Mouse (Mus musculus): Measurements from ENCODE around the gene Esyt1.
A peak's percentile ranks its signal among the peaks of the same experiment; 100 is the strongest.
"Not testable (repeated sequence)": the region's sequence is repeated elsewhere in the genome, so short reads cannot be mapped to it uniquely, and the experiment has no call there.

Esyt1 gene

GRCm38 (mm10) chr10:128538340-128538870 is 12.7 kb upstream of the Esyt1 start:
- no peak for DNase-seq (ENCODE audit: low spot score)

DNA sequence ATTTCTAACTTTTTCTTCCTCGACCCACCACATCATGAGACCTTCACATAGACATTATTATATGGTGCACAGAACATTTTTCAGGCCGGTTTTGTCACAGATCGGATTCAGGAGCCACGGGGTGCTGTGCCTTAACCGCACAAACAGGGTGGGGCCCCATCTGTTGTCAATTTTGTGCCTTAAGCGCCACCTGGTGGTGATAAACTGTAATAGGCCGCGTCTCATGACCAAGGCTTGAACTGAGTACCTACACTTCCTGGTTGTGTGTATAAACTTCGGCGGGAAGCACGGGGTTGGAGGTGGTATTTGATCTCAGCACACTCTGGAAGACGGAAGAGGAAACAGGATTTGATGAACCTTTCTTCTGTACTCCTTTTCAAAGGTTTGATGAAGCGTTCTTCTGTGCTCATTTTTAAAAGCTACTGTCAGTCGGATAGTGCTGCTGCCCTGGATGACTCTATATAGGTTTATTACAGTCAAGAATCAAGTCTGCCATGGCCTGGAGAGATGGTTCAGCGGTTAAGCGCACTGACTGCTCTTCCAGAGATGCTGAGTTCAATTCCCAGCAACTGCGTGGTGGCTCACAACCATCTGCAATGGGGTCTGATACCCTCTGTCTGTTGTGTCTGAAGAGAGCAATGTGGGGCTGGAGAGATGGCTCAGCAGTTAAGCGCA is 10.7 kb upstream of the Esyt1 start:
- peak; percentile 98 for DNase-seq (ENCODE audit: low spot score)

GRCm38 (mm10) chr10:128535624-128536265 is 10.1 kb upstream of the Esyt1 start:
- peak; percentile 52 for DNase-seq (ENCODE audit: low spot score)

GRCm38 (mm10) chr10:128535206-128535605 is 9.5 kb upstream of the Esyt1 start:
- peak; percentile 38 for DNase-seq (ENCODE audit: low spot score)

DNA sequence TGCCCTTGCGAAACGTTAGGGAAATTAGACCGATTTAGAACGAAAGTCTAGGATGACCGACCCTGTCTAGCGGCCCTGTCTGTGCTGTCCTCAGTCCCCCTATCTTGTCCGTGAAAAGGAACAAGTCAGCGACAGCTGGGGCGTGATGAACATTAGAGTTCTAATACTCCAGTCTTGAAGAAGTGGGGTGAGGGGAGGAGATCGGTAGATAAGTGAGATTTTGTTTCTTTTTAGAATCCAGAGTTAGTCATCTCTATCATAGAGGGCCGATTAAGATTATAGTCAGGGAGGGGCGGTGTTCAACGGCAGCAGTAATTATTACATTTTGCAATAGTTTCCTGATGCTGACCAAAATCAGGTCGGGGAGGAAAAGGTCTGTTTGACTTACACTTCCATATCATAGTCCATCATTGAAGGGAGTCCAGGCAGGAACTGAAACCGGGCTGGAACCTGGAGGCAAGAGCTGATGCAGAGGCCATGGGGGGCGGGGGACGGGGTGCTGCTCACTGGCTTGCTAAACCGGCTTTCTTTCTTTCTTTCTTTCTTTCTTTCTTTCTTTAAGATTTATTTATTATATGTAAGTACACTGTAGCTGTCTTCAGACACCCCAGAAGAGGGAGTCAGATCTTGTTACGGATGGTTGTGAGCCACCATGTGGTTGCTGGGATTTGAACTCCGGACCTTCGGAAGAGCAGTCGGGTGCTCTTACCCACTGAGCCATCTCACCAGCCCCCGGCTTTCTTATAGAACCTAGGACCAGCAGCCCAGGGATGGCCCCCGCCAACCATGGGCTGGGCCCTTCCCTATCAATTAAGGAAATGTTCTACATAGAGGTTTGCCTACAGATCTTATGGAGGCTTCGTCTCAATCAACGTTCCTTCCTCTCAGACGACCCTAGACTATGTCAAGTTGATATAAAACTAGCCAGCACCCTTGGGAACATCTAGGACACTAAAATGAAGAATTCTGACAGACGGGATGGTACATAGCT is 990 bp upstream of the Esyt1 start:
- peak; percentile 55 for DNase-seq (ENCODE audit: low spot score)

DNA sequence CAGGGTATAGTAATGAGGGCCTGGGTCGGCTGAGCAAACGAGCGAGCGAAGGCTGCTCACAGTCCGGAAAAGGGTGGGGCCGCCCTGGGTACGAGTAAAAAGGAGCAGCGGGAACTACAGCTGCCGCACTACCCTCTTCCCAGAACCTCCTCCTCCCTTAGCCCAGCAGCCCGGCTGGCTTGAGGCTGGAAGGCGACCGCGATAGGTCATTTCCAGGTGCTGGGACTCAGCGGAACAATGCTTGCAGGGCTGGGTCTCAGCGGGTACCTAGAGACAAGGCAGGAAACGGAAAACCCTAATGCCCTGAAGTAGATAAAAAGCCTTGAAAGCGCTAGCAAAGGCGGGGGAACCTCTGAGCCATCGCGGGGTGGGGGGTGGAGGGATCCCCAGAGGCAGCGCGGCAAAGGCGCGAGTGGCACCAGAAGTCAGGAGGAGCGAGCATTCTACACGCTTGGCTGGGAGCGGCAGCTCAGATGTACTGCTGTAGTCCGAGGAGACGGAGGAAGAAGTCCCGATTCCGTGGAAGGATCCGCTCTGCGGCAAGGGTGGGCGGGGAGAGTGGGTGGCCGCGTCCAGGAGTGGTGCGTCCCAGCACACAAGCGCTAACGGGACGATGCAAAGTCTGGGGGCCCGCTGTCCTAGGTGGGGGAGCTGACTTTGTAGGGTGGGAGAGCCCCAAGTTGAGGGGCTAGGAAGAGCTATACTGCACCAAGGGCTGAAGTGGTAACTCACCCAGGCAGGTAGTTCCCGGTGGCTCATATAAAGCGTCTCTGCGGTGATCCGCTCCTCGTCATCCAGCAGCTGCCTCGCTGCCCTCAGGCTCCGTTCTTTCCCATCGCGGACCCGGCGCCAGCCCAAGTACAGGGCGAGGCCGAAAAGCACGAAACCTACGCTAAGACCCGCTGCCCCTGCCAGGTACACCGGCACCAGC is 674 bp downstream of the Esyt1 start:
- peak; percentile 91 for DNase-seq (ENCODE audit: low spot score)

GRCm38 (mm10) chr10:128524111-128524731 is 1.4 kb downstream of the Esyt1 start:
- DNase-seq (ENCODE audit: low spot score), result peak; percentile 70

DNA sequence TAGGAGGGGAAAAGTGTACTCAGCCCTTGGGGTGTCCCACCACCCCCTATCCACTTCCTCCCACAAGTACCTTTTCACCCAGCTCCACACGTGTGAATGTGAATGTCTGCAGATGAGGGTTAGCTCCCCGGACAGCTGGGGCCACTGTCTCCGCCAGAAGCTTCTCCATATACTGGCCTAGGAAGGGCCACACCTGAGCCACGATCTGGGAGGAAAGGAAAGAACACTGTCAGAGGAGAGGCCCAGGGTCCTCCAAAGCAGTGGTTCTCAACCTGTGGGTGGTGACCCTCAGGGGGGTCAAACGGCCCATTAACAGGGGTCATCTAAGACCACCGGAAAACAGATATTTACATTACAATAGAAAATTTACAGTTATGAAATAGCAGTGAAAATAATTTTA is 3.3 kb downstream of the Esyt1 start:
- no peak for DNase-seq (ENCODE audit: low spot score)

DNA sequence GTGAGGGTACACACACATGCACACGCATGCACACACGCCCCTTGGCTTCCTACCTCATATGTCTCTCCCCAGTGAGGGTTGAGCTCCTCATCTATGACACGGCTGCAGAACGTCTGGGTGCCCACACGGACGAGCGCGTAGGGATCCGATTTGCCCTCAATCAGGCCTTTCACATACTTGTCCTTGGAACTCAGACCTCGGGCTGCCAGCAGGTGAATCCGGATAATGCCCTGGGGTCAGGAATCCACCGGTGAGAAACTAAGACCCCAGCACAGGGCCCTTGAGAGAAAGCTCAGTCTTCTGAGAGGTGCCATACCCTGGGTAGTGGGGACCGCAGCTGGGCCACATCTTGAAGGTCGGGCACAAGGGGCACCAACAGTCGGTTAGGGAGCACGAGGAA is 5.1 kb downstream of the Esyt1 start:
- DNase-seq (ENCODE audit: low spot score), result no peak

DNA sequence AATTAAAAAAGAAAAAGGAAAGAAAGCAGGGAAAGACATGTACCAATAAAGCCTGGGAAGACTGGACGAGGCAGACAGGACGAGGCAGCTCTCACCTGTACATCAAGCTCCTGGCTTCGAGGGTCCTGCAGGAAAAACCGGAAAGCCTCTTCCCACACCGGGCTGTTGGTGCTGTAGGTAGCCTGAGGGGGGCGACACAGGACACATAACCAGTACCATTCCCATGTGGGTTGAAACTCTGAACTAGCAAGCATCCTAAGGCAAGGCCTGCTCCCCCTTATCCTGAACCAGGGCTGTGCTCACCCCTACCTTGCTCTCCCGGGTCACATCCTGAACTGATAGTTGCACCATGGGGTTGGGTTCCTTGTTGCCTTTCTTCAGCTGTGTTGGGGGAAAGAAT is 6.8 kb downstream of the Esyt1 start:
- DNase-seq (ENCODE audit: low spot score), result peak; percentile 60

- no peak for DNase-seq (ENCODE audit: low spot score)
These were observed 9.0 kb downstream of the Esyt1 start for GRCm38 (mm10) chr10:128516677-128517076.

GRCm38 (mm10) chr10:128516029-128516428 is 9.6 kb downstream of the Esyt1 start:
- DNase-seq (ENCODE audit: low spot score), result no peak

- DNase-seq (ENCODE audit: low spot score), result no peak
These were observed 10.6 kb downstream of the Esyt1 start for GRCm38 (mm10) chr10:128515044-128515443.

- DNase-seq (ENCODE audit: low spot score), result no peak
These were observed 13.9 kb downstream of the Esyt1 start for GRCm38 (mm10) chr10:128511761-128512160.

DNA sequence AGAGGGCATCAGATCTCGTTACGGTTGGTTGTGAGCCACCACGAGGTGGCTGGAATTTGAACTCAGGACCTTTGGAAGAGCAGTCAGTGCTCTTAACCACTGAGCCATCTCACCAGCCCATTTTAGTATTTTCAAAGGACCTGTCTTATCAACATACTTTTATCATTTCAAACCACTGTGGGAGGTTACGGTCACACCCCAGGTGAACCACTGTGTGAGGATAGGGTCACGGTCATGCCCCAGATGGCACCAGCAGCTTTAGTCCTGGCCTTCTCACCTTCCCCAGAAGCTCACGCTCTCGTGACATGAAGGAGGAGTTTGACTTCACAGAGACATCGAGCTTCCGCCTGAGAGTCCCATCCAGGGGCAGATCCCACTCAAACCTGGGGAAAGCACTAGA is 14.5 kb downstream of the Esyt1 start:
- DNase-seq (ENCODE audit: low spot score), result no peak

DNA sequence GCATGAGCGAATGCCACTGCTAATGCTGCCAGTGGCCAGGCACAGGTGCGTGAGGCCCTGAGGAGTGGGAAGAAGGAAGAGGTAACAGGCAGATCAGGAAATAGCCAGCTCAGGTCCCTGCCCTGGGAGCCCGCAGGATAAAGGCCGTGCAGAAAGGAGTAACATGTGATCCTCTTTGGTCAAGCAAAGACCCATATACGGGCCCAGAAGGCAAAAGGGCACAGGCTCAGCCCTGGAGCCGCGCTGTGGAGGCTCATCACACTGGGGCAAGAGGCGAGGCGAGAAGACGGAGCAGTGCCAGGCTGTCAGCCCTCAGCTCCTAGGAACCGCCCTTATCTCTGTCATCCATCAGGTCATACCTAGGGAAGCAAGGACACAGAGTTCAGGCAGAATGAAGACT is 15.4 kb downstream of the Esyt1 start:
- no peak for DNase-seq (ENCODE audit: low spot score)

- DNase-seq (ENCODE audit: low spot score), result no peak
These were observed 15.8 kb downstream of the Esyt1 start for GRCm38 (mm10) chr10:128509831-128510230.

- no peak for DNase-seq (ENCODE audit: low spot score)
These were observed 16.5 kb downstream of the Esyt1 start for GRCm38 (mm10) chr10:128509203-128509602.

DNA sequence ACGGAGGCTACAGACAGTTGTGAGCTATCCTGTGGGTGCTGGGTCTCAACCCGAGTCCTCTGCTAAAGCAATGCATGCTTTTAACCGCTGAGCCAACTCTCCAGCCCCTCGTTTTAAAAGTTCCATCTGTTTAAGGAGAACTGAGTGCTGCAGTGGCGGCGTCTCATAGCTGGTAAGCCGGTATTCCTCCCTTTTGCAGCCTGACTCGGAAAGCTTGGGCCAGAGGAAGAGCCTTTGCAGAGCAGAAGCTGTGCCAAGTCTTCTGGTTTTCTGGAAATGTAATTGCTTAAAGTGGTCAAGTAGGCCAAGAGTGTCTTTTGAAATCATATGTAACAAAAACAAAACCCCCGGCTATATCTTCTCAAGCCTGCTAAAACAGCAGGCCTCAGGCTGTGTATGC is 17.4 kb downstream of the Esyt1 start:
- DNase-seq (ENCODE audit: low spot score), result peak; percentile 67

GRCm38 (mm10) chr10:128505974-128506373 is 19.7 kb downstream of the Esyt1 start:
- no peak for DNase-seq (ENCODE audit: low spot score)

GRCm38 (mm10) chr10:128505371-128505667 is 20.4 kb downstream of the Esyt1 start:
- DNase-seq (ENCODE audit: low spot score), result not testable (repeated sequence)
